Mouse (Mus musculus) bone marrow macrophage, adult 2 months (primary cell): ENCODE results near the gene Klrb1b. TPM values are rescaled to one million over a fixed set of nuclear protein-coding genes. Genes with fewer than 3 reads are reported as not detected.
"Not testable (repeated sequence)": the region's sequence is repeated elsewhere in the genome, so short reads cannot be mapped to it uniquely, and the experiment has no call there.

ENCODE experiments used
- H3K27ac ChIP-seq: 2 replicates; pipeline ENCODE4 v1.5.1; 2012; ENCODE audit warnings: low read depth, low read length; ENCODE audit not compliant: insufficient read depth
- H3K4me1 ChIP-seq: 2 replicates; pipeline ENCODE4 v1.6.1; 2012; ENCODE audit warnings: low read length; ENCODE audit not compliant: control insufficient read depth, insufficient read depth
- H3K4me3 ChIP-seq: 2 replicates; pipeline ENCODE4 v1.5.1; 2012; ENCODE audit warnings: mild to moderate bottlenecking, low read length, moderate library complexity; ENCODE audit not compliant: insufficient read depth
- CTCF ChIP-seq: IDR thresholded peaks from 2 replicates; pipeline ENCODE4 v1.5.1; 2012; ENCODE audit warnings: low read depth, mild to moderate bottlenecking, low read length, moderate library complexity
- POLR2A ChIP-seq: IDR thresholded peaks from 2 replicates; pipeline ENCODE4 v1.6.1; 2012; ENCODE audit warnings: mild to moderate bottlenecking, low read depth, low read length, borderline replicate concordance
- polyA plus RNA-seq: library from polyadenylated mRNA; stranded (reverse); fragments of >200 nt; gene quantifications from 2 replicates; pipeline ENCODE4 v1.2.4, GENCODE M21; 2012; ENCODE audit not compliant: missing spikeins, insufficient read depth, insufficient read length

Gene Klrb1b
- polyA plus RNA-seq, 1 experiment: not detected

DNA sequence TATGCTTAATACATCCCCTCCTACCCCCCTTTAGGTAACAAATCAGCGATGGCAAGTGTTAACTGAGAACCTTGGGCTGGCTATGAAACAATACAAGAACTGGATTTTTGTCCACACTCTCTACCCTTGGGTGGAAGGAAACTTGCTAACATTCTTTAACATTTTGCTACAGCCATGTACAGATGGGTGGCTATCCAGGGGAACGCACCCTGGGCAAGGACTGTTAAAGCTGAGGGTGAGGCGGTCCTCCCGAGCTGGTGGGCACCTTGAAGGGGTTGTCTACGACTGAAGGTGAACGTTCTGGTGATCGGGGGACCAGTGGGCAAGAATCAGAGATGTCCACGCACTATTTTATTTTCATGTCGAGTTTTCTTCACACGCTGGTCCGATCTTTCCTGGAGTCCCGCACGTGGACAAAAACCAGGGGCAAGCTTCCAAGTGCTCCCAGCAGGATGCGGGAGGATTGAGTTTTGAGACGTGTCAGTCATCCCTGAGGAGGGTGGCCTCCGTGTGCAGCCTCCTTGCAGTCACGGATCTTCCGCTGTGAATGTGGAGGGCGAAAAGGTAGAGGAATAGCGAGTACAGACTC lies 16.3 kb upstream of the Klrb1b start:
- peak overlapping the region; percentile 89 for H3K4me3 ChIP-seq
- H3K4me1 ChIP-seq: peaks cover 14% of the 10 kb centered on the region
- H3K27ac ChIP-seq: peak overlapping the region; percentile 35
- TF ChIP-seq POLR2A (no peak), CTCF (no peak)

DNA sequence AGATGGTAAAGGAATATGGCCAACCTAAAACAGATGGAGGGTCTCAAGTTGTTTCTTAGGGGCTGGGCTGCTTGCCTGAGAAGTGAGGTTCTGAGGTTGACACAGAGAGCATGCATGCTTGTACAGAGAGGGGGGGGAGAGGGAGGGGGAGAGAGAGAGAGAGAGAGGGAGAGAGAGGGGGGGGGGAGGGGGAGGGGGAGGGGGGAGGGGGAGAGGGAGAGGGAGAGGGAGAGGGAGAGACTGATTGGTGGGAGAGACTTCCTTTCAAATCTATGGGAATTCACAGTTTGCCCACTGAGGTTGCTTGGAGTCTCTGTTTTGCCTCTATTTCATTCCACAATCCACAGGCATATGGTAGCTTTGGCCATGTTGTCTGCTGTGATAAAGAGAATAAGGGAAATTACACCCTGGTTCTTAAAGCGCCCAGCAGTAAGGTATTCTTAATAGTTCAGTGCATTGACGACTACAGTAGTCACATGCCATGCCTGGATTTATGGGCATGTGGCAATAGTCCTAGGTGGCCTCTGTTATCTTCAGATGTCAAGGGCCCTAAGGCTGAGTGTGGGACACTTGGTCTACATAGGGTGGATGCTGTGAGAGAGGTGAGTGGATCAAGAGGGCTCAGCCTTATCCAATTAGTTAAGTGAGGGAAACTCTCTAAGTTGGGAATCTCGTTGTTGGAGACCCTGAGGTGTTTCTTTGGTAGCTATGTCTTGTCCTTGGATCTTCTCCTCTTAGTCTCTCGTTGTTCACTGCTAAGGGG lies 15.4 kb upstream of the Klrb1b start:
- Histone ChIP-seq H3K4me3 (no peak overlapping the region), H3K27ac (no peak overlapping the region)

DNA sequence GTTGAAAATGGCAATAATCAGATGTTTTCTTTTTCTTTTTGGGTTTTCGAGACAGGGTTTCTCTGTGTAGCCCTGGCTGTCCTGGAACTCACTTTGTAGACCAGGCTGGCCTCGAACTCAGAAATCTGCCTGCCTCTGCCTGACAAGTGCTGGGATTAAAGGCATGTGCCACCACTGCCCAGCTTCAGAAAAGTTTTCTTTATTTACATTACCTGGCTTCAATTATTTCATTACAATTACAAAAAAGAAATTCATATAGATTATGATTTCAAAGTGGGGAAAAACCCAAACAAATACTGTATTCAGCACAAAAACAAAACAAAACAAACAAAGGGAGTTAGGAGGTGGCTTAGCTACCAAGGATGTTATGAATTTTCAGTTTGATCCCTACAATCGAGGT lies 14.5 kb upstream of the Klrb1b start:
- H3K4me1 ChIP-seq: peaks cover 13% of the 10 kb centered on the region
- H3K27ac ChIP-seq, H3K4me3 ChIP-seq: not testable (repeated sequence)

More for the DNA sequence above, 15.4 kb upstream of the Klrb1b start:
- peaks cover 15% of the 10 kb centered on the region for H3K4me1 ChIP-seq
- no peak for TF ChIP-seq POLR2A
- TF ChIP-seq CTCF: no peak

DNA sequence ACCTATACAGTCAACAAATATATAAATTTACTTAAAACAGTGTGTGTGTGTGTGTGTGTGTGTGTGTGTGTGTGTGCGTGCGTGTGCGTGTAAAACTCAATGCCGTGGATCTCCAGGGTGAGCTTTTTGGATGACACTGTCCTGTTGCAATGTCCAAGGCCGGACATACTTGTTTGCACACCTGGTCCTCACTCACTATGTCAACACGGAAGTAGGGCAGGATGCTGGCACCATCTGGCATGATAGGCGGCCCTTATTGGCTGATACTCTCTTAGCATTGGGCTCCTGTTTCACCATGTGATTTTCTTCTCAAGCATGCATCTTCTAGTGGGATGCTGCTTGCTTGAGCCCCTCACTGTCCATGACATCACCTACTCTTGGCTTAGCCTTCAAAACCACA lies 13.8 kb upstream of the Klrb1b start:
- TF ChIP-seq CTCF (no peak), POLR2A (no peak)
- Histone ChIP-seq H3K27ac (no peak overlapping the region), H3K4me1 (peaks cover 17% of the 10 kb centered on the region), H3K4me3 (peak overlapping the region; percentile 65; the same call in 1 of the 2 replicates)

DNA sequence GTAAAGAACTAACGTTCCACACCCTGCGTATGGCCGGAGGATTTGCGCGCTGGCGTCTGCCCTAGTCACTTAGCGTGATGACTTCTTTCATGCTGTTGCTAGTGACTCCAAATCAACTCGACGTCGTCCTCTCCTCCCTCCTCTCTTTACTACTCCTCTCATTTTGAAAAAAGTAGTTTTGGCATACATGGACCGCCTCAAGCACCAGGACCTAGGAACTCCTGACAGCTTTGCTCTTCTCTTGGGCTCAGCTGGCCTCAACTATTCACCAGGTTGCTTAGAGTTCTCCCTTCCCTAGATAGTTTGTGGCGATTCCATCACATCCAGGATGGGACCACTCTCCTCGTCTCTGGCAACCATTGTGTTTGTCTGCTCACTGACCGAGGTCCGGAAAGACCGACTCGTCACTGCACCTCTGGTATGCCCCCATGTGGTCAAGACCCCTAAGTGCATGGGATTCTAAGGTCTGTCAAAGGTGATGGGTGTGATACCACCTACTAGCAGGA lies 13.2 kb upstream of the Klrb1b start:
- Histone ChIP-seq H3K4me3 (peak overlapping the region; percentile 65), H3K27ac (peak overlapping the region; percentile 47), H3K4me1 (peaks cover 12% of the 10 kb centered on the region)
- TF ChIP-seq POLR2A (no peak), CTCF (peak; percentile 51)

DNA sequence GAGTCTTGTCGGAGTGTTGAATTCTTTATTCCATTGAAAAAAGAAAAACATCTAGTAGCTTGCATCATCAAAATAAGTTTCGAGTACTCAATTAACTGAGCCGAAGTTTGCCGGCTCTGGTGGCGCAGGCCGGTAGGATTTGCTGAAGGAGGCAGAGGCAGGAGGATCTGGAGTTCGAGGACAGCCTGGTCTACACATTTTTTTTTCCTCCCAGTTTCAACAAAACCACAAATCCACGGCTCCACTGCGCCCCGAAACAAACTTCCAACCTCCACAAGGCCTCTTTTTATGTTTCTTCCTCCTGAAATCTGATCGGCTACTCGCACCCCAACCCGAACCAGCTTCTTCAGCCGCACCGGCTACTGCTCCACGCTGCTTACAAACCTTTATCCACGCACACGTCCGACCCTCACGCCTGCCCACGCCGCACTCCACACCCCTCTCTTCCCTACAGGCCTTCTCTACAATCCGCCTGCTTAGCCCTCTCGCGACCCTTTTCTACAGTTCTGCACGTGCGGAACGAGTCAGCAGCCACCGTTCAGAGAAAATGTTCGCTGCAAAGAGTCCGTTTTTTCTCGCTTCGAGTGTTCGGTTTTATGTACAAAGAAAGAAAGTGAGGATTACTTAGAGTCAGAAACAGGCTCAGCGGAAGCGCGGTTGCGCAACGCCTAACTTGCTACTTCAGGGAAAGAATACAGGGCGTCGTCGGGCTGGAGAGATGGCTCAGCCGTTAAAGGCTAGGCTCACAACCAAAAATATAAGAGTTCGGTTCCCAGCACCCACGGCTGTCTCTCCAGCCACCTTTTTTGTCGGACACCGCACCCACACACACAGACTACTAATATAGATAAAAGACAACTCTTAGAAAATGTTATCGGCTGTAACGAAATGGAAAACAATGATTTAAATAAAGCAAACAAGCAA lies 12.5 kb upstream of the Klrb1b start:
- TF ChIP-seq POLR2A (no peak), CTCF (no peak)

DNA sequence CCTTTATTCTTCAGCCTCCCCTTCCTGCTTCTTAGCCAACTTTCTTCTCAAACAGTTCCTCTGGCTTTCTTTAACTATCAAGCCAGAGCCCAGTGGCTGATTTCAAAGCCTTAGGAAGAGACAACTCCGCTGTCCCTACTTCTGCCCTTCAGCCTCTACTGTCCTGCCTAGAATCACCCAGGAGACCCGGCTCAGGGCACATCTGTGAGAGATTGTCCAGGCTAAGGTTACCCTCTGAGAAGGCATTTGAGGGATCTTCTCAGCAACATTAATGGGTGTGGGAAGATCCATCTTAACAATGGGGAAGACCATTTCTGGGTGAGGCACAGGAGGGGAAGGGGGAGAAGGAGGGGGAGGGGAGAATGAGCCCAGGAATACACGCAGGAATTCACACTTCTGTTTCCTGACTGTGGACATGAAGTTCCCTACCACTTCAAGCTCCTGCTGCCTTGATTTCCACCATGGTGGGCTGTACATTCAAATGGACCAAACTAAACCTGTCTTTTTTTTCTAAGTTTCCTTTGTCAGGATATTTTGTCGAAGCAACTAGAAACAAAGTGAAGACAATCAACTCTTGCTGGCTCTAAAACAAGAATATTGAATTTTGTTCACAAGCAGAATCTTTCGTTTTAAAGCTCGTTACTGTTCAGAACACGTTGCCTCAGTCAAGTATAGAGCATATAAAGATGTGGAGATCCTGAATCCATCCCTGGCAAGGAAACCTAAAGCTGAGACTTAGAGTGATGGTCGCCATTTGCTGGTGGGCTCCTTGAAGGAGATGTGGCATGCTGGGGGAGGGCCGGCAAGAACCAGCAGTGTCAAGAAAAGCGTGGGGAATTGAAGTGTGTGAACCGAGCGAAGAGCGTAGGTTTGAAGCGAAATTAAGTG lies 11.6 kb upstream of the Klrb1b start:
- Histone ChIP-seq H3K4me3 (peak overlapping the region; percentile 92), H3K4me1 (peaks cover 21% of the 10 kb centered on the region; the same call in 1 of the 2 replicates), H3K27ac (no peak overlapping the region)
- TF ChIP-seq POLR2A (no peak), CTCF (no peak)

More for the DNA sequence above, 12.5 kb upstream of the Klrb1b start:
- peak overlapping the region; percentile 92 for H3K27ac ChIP-seq
- H3K4me1 ChIP-seq: peaks cover 14% of the 10 kb centered on the region; the same call in 1 of the 2 replicates
- peak overlapping the region; percentile 92 for H3K4me3 ChIP-seq

DNA sequence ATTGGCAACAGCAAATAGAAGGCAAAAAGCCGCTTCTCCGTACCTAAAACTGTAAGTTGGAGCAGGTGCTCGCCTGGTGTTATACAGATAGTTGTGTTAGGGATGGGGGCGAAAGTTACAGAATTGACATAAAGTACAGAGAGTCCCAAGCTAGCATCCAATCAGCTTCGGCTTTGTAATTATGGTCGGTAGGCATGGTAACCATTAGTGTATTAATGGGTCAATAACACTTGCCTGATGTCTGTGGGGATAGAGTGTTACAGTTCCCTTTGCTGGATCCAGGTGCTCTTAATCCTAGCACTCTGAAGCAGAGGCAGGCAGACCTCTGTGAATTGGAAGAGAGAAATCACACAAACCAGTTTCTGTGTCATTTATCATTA lies 10.8 kb upstream of the Klrb1b start:
- H3K4me3 ChIP-seq: no peak overlapping the region
- no peak overlapping the region for H3K27ac ChIP-seq
- TF ChIP-seq POLR2A (no peak), CTCF (no peak)
- peaks cover 21% of the 10 kb centered on the region; the same call in 1 of the 2 replicates for H3K4me1 ChIP-seq

DNA sequence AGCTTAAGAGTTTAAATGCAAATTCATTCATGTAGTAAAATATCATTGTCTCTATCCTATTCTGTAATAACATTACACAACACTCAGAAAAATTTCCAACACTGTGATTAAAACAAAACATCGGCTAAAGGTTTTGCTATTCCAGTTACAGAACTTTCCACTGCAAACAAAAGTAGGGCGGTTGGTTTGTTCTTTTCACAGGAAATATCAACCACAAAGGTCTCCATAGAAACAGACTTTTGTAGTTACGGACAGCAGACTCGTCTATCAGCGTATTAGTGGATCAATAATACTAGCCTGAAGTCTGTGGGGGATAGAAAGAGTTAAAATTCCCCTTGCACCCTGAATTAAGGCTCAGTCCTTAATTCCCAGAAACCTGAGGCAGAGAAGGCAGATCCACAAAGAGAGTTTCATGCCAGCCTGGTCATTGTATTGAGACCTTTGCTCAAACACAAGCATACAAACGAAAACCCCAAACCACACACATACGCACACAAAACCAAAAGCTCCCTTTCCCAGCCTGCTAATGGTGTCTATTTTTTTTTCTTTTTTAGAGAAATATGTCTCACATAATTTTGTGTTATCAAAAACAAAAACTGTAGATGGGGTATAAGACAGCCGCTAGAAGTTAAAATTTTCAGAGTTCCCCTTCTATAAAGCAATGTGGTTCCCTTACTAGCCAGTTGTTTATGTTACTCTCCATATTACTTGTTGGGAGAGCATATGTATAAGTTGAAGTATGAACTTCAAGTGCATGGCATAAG lies 10.2 kb upstream of the Klrb1b start:
- no peak overlapping the region for H3K4me3 ChIP-seq
- H3K27ac ChIP-seq: no peak overlapping the region
- TF ChIP-seq CTCF (no peak), POLR2A (no peak)
- H3K4me1 ChIP-seq: peaks cover 21% of the 10 kb centered on the region; the same call in 1 of the 2 replicates
